Mouse (Mus musculus): ENCODE data around the gene Fam169b.

Gene Fam169b

DNA sequence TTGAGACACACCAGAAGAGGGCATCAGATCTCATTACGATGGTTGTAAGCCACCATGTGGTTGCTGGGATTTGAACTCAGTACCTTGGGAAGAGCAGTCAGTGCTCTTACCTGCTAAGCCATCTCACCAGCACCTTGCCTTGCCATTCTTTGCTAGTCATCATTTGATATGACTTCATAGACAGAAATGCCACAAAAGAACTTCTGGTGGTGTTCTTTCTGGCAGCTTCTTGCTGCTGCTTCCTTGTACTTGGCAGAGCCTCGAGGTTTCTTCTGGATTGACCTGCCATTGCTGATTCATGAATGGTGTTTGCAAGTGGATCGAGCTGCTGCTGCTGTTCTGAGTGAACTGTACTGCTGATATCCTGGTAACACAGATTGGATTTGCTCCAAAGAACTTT lies 22.7 kb upstream of the Fam169b start:
- H3K27me3 ChIP-seq (ENCODE audit: control insufficient read depth, insufficient read depth, low read length, poor library complexity, severe bottlenecking) = no peaks in the 10 kb centered on the region
- no peak for DNase-seq (ENCODE audit: low read depth, low spot score)

DNA sequence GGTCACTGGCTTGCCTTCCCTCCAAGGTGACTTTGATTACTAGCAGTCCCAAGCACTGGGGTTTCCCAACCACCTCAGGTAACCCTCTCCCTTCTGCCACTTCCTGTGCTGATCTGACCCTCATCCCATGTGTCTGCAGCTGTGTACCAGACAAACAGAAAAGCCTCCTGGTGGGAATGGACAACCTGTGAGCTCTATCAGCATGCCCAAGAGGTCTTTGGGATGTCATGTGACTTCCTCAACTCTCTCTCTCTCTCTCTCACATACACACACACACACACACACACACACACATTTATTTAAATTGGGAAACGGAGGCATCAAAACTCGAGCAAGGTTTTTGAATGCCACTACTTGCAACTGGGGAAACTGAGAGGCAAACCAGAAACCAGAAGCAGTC lies 15.9 kb upstream of the Fam169b start:
- H3K27me3 ChIP-seq (ENCODE audit: control insufficient read depth, insufficient read depth, low read length, poor library complexity, severe bottlenecking) = no peaks in the 10 kb centered on the region
- DNase-seq (ENCODE audit: low read depth, low spot score) = no peak
- no peaks in the 10 kb centered on the region for H3K36me3 ChIP-seq (ENCODE audit: control insufficient read depth, insufficient read depth, low read length, poor library complexity, severe bottlenecking)

More for the DNA sequence above, 22.7 kb upstream of the Fam169b start:
- no peaks in the 10 kb centered on the region; the same call in 1 of the 2 replicates for H3K36me3 ChIP-seq (ENCODE audit: control insufficient read depth, insufficient read depth, low read length, poor library complexity, severe bottlenecking)

DNA sequence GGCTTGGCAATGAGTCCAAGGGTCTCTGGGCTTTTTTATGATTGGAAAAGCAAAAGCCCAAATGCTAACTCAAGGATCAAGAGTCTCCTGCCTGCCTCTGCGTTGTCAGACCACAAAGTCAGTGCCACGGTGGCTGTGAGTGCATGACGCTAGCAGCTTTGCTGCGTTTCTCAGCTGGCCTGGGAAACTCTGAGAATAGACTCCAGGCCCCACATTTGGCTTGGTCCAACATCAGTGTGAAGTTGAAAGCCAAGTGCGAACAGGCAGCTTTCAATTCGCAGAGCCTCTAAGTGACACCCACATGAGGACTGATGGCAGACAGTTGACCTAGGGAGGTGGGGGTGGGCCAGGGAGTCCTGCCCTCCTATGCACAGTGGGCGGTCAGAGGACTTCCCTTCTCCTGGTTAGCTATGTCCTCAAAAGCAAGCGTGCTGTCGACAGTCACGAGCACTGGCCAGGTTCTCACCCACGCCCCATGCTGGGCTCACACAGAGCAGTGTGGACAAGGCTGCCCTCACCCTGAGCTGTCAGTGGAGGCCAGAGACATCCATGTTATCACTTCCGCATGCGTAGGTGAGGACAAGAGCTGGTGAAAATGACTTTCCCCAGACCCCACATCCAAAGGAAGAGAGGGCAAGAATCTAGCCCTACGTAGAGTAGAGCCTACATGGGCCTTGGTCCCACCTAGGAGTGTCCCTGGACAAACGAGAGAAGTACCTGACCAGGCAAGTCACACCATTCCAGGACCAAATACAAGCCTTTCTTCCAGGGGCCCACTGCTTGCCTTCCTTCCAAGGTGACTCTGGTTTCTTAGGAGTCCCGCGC lies 15.1 kb upstream of the Fam169b start:
- Histone ChIP-seq H3K27me3 (ENCODE audit: control insufficient read depth, insufficient read depth, low read length, poor library complexity, severe bottlenecking) (no peaks in the 10 kb centered on the region), H3K36me3 (ENCODE audit: control insufficient read depth, insufficient read depth, low read length, poor library complexity, severe bottlenecking) (no peaks in the 10 kb centered on the region)
- DNase-seq (ENCODE audit: low read depth, low spot score) = no peak

DNA sequence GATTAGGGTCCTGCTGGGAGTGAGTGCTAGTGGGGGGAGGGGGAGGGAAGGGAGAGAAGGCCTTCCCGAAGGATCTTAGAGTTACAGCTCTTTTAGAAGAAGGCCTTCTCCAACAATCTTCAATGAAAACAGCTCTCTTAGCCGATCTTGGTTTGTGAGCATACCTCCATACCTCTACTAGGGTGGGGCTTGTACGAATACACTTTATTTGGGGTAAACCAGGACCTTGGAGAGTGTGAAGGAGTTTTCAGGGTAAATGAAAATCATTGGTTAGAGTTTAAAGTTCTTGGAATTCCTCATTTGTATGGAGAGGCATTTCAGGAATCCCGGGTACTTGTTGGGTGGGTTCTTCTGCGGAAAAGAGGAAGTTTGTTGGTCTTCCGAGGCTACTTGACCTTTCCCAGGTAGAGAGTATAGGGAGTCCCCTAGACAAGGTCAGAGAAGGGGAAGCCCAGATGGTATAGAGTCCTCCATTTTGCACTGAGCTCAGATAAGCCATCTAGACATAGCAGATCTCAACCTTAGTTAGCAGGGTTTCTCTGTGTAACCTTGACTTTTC lies 14.0 kb upstream of the Fam169b start:
- DNase-seq (ENCODE audit: low read depth, low spot score) = no peak
- Histone ChIP-seq H3K27me3 (ENCODE audit: control insufficient read depth, insufficient read depth, low read length, poor library complexity, severe bottlenecking) (no peaks in the 10 kb centered on the region), H3K36me3 (ENCODE audit: control insufficient read depth, insufficient read depth, low read length, poor library complexity, severe bottlenecking) (no peaks in the 10 kb centered on the region)

DNA sequence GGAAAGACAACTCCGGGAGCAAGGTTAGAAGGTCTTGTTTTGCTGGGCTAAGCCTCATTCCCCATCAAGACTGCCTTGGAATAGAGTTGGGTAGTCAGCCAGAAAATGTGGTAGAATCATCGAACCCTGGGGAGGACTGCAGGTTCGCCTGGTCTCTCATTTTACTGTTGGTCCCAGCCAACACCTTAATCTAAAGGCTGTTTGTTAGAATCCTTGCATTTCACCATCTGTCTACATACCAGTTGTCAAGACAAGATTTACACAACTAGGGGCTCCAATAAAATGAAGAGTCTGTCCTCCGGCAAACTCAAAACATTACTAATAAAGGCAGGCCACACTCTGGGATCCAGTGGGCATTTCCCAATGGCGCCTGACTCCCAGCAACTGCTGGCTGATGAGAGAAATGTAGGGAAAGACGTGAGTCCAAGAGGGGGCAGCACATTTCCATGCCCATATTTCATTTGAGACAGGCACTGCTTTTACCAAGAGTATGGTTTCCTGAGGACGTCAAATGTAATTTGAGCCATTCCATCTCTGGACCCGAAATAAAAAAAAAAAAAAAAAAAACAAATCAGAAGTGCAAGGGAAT lies 10.9 kb upstream of the Fam169b start:
- Histone ChIP-seq H3K36me3 (ENCODE audit: control insufficient read depth, insufficient read depth, low read length, poor library complexity, severe bottlenecking) (no peaks in the 10 kb centered on the region), H3K27me3 (ENCODE audit: control insufficient read depth, insufficient read depth, low read length, poor library complexity, severe bottlenecking) (no peaks in the 10 kb centered on the region)
- DNase-seq (ENCODE audit: low read depth, low spot score) = no peak

DNA sequence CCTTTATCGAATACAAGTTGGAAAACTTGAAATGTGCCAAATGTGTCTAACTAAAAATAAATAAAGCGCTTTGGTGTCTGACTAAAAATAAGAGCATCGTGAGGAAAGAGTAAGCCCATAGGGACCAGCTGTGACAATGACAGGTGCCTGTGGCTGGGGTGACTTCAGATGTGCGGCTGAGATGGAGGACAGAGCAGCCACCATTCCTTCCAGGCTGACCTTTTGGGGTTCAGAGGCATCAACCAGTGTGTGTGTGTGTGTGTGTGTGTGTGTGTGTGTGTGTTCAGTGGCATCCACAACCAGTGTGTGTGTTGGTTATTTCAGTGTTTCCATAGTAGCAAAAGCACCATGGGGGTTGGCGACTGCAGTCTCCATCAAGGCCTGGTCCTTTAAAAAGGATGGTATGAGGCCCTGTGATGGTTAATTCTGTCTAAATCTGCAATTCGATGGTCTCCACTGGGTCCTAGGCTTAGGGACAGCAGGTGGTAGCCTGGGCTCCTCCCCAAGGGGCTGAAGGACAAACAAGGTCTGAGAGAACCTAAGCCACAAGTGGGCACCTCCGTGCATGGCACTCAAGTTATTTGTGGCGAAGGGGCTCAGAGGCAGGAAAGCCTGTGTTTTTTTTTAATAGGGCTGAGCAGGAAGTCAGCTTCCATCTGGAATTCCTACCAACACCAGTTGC lies 10.2 kb upstream of the Fam169b start:
- DNase-seq (ENCODE audit: low read depth, low spot score) = no peak
- H3K36me3 ChIP-seq (ENCODE audit: control insufficient read depth, insufficient read depth, low read length, poor library complexity, severe bottlenecking) = no peaks in the 10 kb centered on the region
- H3K27me3 ChIP-seq (ENCODE audit: control insufficient read depth, insufficient read depth, low read length, poor library complexity, severe bottlenecking) = no peaks in the 10 kb centered on the region

DNA sequence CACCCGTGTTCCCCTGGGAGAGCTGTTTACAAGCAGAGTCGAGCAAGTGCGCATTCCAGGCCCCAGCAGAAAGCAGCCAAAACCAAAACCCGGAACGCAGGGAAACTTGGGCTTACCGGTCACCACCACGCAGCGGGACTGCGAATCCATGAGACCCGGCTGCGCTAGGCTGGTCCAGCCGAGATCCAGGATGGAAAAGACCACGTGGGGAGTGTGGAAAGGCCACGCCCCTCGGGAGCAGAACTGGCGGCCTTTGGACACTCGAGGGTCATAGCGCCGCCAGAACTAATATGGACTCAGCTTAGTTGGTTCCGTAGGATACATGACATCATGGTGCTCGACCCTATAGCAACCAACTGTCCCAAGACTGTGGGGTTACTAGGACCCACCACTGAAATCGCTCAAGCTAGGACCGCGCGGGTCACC lies 9.6 kb upstream of the Fam169b start, which contains the start of gene Pgpep1l:
Gene Pgpep1l, minus strand, starts transcription at position 206 of the 426 bp plus-strand sequence.
- Histone ChIP-seq H3K27me3 (ENCODE audit: control insufficient read depth, insufficient read depth, low read length, poor library complexity, severe bottlenecking) (no peaks in the 10 kb centered on the region), H3K36me3 (ENCODE audit: control insufficient read depth, insufficient read depth, low read length, poor library complexity, severe bottlenecking) (no peaks in the 10 kb centered on the region)
- no peak for DNase-seq (ENCODE audit: low read depth, low spot score)

DNA sequence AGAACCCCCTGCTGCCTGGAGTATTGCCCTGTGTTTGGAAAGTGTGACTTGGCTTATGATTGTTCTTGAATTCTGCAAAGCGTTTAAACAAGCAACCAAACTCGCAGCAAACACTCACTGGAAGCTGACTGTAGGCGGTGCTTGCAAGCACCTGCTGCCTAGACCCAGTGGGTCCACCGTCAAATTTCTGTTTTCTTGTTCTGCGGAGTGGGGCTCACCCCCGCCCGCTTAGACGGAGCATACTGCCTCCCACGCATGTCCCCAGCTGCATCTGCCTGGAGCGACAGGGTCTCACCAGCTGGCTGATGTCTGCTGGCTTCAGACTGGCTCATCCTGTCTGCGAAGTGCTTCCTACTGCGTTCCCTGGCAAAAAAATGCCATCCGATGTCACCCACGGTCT lies 9.1 kb upstream of the Fam169b start:
- DNase-seq (ENCODE audit: low read depth, low spot score) = peak; percentile 61
- H3K36me3 ChIP-seq (ENCODE audit: control insufficient read depth, insufficient read depth, low read length, poor library complexity, severe bottlenecking) = no peaks in the 10 kb centered on the region
- no peaks in the 10 kb centered on the region for H3K27me3 ChIP-seq (ENCODE audit: control insufficient read depth, insufficient read depth, low read length, poor library complexity, severe bottlenecking)

DNA sequence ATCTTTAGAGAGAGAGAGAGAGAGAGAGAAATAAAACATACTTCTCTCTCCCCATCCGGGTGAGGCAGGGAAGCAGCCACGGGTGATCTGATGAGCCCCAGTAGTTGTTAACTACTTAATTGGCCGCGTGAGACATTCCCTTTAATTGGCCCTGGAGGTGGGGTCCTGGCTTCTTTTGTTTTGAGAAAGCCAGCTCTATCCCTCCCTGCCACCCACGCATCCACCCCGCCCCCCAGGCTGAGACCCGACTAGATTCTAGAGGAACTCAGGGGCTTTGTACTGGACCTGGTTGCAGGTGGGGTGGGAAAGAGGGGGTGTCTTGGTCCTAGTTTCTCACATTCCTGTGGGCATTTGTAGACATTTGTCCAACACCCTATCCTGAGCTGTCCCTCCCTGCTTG lies 8.2 kb upstream of the Fam169b start:
- DNase-seq (ENCODE audit: low read depth, low spot score) = no peak
- Histone ChIP-seq H3K27me3 (ENCODE audit: control insufficient read depth, insufficient read depth, low read length, poor library complexity, severe bottlenecking) (no peaks in the 10 kb centered on the region), H3K36me3 (ENCODE audit: control insufficient read depth, insufficient read depth, low read length, poor library complexity, severe bottlenecking) (no peaks in the 10 kb centered on the region)

DNA sequence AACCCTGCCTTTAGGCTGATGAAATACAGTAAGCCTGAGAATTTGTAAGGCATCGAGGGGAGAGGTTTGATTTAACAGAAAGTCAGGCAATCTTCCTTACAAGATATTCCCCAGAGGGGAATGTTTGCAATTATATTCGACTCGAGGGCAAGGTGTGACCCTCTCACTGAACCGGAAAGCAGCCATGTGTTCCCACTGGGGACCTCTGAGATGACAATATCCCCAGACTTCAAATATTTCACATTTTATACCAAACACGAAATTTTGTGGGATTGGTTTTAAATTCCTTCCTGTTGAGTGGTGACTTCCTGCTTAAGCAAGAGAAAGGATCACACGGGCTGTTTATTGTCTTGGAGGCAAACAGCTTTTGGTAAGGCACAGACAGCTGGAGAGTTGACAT lies 6.9 kb upstream of the Fam169b start:
- DNase-seq (ENCODE audit: low read depth, low spot score) = no peak
- H3K27me3 ChIP-seq (ENCODE audit: control insufficient read depth, insufficient read depth, low read length, poor library complexity, severe bottlenecking) = no peaks in the 10 kb centered on the region
- H3K36me3 ChIP-seq (ENCODE audit: control insufficient read depth, insufficient read depth, low read length, poor library complexity, severe bottlenecking) = no peaks in the 10 kb centered on the region

DNA sequence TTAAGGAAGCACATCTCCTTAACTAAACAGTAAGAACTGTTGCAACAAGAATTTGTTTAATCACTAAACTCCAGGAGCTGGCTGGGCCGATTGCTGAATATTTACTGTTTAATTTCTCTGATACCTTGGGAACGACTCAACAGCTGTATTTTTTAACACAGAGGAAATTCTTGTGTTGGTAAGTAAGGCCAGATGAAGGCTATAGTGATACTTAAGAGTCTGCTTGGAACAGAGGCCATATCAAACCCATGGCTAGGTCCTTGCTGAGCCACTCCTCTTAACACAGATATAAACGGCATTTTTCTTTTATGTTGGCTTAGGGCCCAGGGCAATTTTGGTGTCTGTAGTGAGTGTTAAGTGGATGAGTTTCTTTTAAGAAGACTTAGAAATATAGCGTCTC lies 3.1 kb upstream of the Fam169b start:
- Histone ChIP-seq H3K36me3 (ENCODE audit: control insufficient read depth, insufficient read depth, low read length, poor library complexity, severe bottlenecking) (no peaks in the 10 kb centered on the region), H3K27me3 (ENCODE audit: control insufficient read depth, insufficient read depth, low read length, poor library complexity, severe bottlenecking) (no peaks in the 10 kb centered on the region)
- DNase-seq (ENCODE audit: low read depth, low spot score) = no peak

DNA sequence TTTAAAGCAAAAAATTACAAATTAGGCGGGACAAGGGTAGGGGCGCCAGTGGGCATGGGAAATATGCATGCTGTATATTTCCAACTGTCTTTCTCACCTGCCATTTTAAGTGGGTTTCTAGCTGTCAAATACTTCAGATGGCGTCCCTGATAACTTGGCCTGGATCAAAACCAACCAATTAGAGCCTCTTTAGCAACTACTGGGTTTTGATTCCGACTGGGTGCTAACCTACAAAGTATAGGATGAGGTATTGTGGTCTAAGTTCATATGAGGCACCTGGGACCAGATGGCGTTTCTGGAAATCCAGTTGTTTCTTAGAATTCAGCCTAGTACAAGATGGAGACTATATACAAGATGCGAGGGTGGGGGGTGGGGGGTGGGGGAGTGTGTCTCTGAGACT lies 1.8 kb upstream of the Fam169b start:
- no peaks in the 10 kb centered on the region for H3K27me3 ChIP-seq (ENCODE audit: control insufficient read depth, insufficient read depth, low read length, poor library complexity, severe bottlenecking)
- H3K36me3 ChIP-seq (ENCODE audit: control insufficient read depth, insufficient read depth, low read length, poor library complexity, severe bottlenecking) = no peaks in the 10 kb centered on the region
- no peak for DNase-seq (ENCODE audit: low read depth, low spot score)

DNA sequence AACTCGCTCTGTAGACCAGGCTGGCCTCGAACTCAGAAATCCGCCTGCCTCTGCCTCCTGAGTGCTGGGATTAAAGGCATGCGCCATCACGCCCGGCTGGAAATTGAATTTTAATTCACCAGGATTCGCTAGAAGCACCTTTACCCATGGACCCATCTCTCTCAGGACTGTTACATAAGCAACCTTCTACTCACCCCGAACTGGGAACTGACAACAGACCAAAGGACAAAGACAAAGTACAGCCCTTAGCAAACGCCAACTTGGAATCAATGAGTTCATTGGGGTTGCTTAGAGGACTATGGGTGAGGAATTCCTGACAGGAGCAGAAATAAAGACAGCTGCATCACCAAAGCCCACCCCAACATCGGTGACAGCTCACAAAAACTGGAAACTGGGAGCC lies 1.0 kb upstream of the Fam169b start:
- Histone ChIP-seq H3K36me3 (ENCODE audit: control insufficient read depth, insufficient read depth, low read length, poor library complexity, severe bottlenecking) (no peaks in the 10 kb centered on the region), H3K27me3 (ENCODE audit: control insufficient read depth, insufficient read depth, low read length, poor library complexity, severe bottlenecking) (no peaks in the 10 kb centered on the region)
- no peak for DNase-seq (ENCODE audit: low read depth, low spot score)

DNA sequence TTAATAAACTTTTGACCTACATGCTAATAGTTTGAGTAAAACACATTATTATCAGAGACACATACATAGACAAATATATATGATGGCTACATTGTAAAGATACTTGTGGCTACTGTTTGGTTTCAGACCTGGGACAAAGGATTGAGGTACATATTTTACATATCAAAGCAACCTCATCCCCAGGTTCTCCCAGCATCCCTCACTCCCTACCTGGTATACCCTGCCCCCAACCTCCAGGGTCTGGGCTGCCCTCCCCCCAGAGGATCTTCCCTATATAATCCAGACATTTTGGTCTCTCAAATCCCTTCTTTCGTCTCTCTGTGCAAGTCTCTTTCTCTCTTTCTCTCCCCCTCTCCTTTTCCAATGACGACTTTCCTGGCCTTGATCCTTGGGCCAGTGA lies 579 bp downstream of the Fam169b start:
- no peaks in the 10 kb centered on the region for H3K27me3 ChIP-seq (ENCODE audit: control insufficient read depth, insufficient read depth, low read length, poor library complexity, severe bottlenecking)
- no peaks in the 10 kb centered on the region for H3K36me3 ChIP-seq (ENCODE audit: control insufficient read depth, insufficient read depth, low read length, poor library complexity, severe bottlenecking)
- no peak for DNase-seq (ENCODE audit: low read depth, low spot score)

DNA sequence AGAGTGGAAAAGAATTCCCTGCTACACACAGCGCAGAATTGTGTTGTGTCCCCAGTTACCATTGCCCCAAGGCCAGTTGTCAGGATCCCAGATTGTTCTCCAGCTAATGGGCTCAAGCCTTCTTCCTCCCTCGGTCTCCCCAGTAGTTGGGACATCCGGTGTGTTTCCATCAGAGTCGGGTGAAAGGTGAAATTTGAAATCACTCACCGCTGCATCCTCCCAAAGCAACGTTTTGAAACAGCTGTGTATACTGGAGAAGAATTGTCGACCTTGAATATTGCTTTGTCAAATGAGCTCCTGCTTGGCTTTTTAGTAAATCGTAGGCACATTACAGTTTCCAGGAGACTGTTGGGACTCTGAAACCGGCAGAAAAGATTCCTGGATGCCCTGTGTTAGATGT lies 1.3 kb downstream of the Fam169b start:
- DNase-seq (ENCODE audit: low read depth, low spot score) = no peak
- Histone ChIP-seq H3K36me3 (ENCODE audit: control insufficient read depth, insufficient read depth, low read length, poor library complexity, severe bottlenecking) (no peaks in the 10 kb centered on the region), H3K27me3 (ENCODE audit: control insufficient read depth, insufficient read depth, low read length, poor library complexity, severe bottlenecking) (no peaks in the 10 kb centered on the region)
